Mouse (Mus musculus) midbrain, embryonic 12.5 days (tissue): ENCODE results near the gene Slc17a1. TPM values are rescaled to one million over a fixed set of nuclear protein-coding genes. Genes with fewer than 3 reads are reported as not detected.

Experiments used
- ATAC-seq: fragments of 200-750 bp; cut with Nextera tagmentation; 2 replicates; pipeline ENCODE4 v1.8.0; 2017; ENCODE audit warnings: low read depth, moderate TSS enrichment, moderate library complexity; ENCODE audit not compliant: low FRiP score
- H3K27ac ChIP-seq: fragments of 300-500 bp; sonication (generic); replicated peaks from 2 replicates; pipeline ENCODE4 v1.5.1; 2016; ENCODE audit warnings: mild to moderate bottlenecking
- H3K27me3 ChIP-seq: fragments of 300-500 bp; sonication (generic); 2 replicates; pipeline ENCODE4 v1.6.1; 2016; ENCODE audit warnings: mild to moderate bottlenecking
- H3K36me3 ChIP-seq: fragments of 300-500 bp; sonication (generic); 2 replicates; pipeline ENCODE4 v1.6.1; 2016
- H3K4me1 ChIP-seq: fragments of 300-500 bp; sonication (generic); 2 replicates; pipeline ENCODE4 v1.6.1; 2016
- H3K4me2 ChIP-seq: fragments of 300-500 bp; sonication (generic); replicated peaks from 2 replicates; pipeline ENCODE4 v1.6.1; 2016; ENCODE audit warnings: mild to moderate bottlenecking, moderate library complexity
- H3K4me3 ChIP-seq: fragments of 300-500 bp; sonication (generic); 2 replicates; pipeline ENCODE4 v1.5.1; 2016; ENCODE audit warnings: mild to moderate bottlenecking
- H3K9ac ChIP-seq: fragments of 300-500 bp; sonication (generic); replicated peaks from 2 replicates; pipeline ENCODE4 v1.6.1; 2016; ENCODE audit warnings: mild to moderate bottlenecking, moderate library complexity
- H3K9me3 ChIP-seq: fragments of 300-500 bp; sonication (generic); 2 replicates; pipeline ENCODE4 v1.6.1; 2016; ENCODE audit warnings: mild to moderate bottlenecking
- WGBS: fragments of 180-500 bp; shearing (Covaris S2); methylation state at CpG from one replicate; pipeline ENCODE4 v1.1.7; 2016; 5-methylcytosine and 5-hydroxymethylcytosine counted together
- polyA plus RNA-seq: library from polyadenylated mRNA; unstranded; fragments of >200 nt; fragmentation: Nextera tagmentation; extraction: Ambion mirVana; gene quantifications from 2 replicates; pipeline ENCODE4 v1.2.1, GENCODE M21; 2016

Slc17a1 gene
- polyA plus RNA-seq, 1 experiment from 2014 or later, result not detected

GRCm38 (mm10) chr13:23866086-23866710, 1.4 kb upstream of the Slc17a1 start:
- no peaks in the 10 kb centered on the region for H3K4me1 ChIP-seq
- no peak overlapping the region for H3K9ac ChIP-seq
- no peak for ATAC-seq
- no peak overlapping the region for H3K4me3 ChIP-seq
- H3K27me3 ChIP-seq, result no peaks in the 10 kb centered on the region
- H3K27ac ChIP-seq, result no peak overlapping the region
- WGBS, result 83% methylated on average over 9 of the region's 9 CpGs
- H3K36me3 ChIP-seq, result no peaks in the 10 kb centered on the region
- no peak overlapping the region for H3K4me2 ChIP-seq
- no peaks in the 10 kb centered on the region for H3K9me3 ChIP-seq

GRCm38 (mm10) chr13:23867000-23867399, 550 bp upstream of the Slc17a1 start:
- Histone ChIP-seq H3K27ac (no peak overlapping the region), H3K9me3 (no peaks in the 10 kb centered on the region), H3K9ac (no peak overlapping the region), H3K4me3 (no peak overlapping the region), H3K4me2 (no peak overlapping the region), H3K36me3 (no peaks in the 10 kb centered on the region), H3K27me3 (no peaks in the 10 kb centered on the region), H3K4me1 (no peaks in the 10 kb centered on the region)
- no peak for ATAC-seq
- 92% methylated on average over 6 of the region's 6 CpGs for WGBS

- no peak for ATAC-seq
- H3K27ac ChIP-seq, result no peak overlapping the region
- 87% methylated on average over 8 of the region's 8 CpGs for WGBS
Measured at GRCm38 (mm10) chr13:23868790-23869533, 1.4 kb downstream of the Slc17a1 start.

GRCm38 (mm10) chr13:23869996-23870395, 2.4 kb downstream of the Slc17a1 start:
- 84% methylated on average over 3 of the region's 3 CpGs for WGBS
- no peaks in the 10 kb centered on the region for H3K4me1 ChIP-seq
- no peak overlapping the region for H3K9ac ChIP-seq
- no peak for ATAC-seq
- no peak overlapping the region for H3K27ac ChIP-seq
- H3K27me3 ChIP-seq, result no peaks in the 10 kb centered on the region
- H3K36me3 ChIP-seq, result no peaks in the 10 kb centered on the region
- H3K9me3 ChIP-seq, result no peaks in the 10 kb centered on the region
- H3K4me2 ChIP-seq, result no peak overlapping the region
- no peak overlapping the region for H3K4me3 ChIP-seq

More at GRCm38 (mm10) chr13:23868790-23869533, 1.4 kb downstream of the Slc17a1 start:
- H3K9ac ChIP-seq, result no peak overlapping the region
- no peaks in the 10 kb centered on the region for H3K4me1 ChIP-seq
- no peak overlapping the region for H3K4me3 ChIP-seq
- H3K4me2 ChIP-seq, result no peak overlapping the region
- no peaks in the 10 kb centered on the region for H3K9me3 ChIP-seq
- no peaks in the 10 kb centered on the region for H3K36me3 ChIP-seq
- no peaks in the 10 kb centered on the region for H3K27me3 ChIP-seq

GRCm38 (mm10) chr13:23873141-23873540, 5.6 kb downstream of the Slc17a1 start:
- no peak for ATAC-seq
- Histone ChIP-seq H3K36me3 (no peaks in the 10 kb centered on the region), H3K9me3 (no peaks in the 10 kb centered on the region), H3K4me1 (no peaks in the 10 kb centered on the region), H3K4me3 (no peak overlapping the region), H3K27me3 (no peaks in the 10 kb centered on the region), H3K27ac (no peak overlapping the region), H3K9ac (no peak overlapping the region), H3K4me2 (no peak overlapping the region)
- WGBS, result 88% methylated on average over 5 of the region's 5 CpGs

- Histone ChIP-seq H3K4me2 (no peak overlapping the region), H3K4me3 (no peak overlapping the region), H3K36me3 (no peaks in the 10 kb centered on the region), H3K9ac (no peak overlapping the region), H3K27me3 (no peaks in the 10 kb centered on the region), H3K27ac (no peak overlapping the region), H3K9me3 (no peaks in the 10 kb centered on the region), H3K4me1 (no peaks in the 10 kb centered on the region)
- 78% methylated on average over 3 of the region's 3 CpGs for WGBS
- ATAC-seq, result no peak
Measured at GRCm38 (mm10) chr13:23879106-23879505, 11.6 kb downstream of the Slc17a1 start.

- no peaks in the 10 kb centered on the region for H3K9me3 ChIP-seq
- H3K4me2 ChIP-seq, result no peak overlapping the region
- H3K27me3 ChIP-seq, result no peaks in the 10 kb centered on the region
- H3K9ac ChIP-seq, result no peak overlapping the region
- no peak overlapping the region for H3K27ac ChIP-seq
- H3K4me3 ChIP-seq, result no peak overlapping the region
- no peaks in the 10 kb centered on the region for H3K4me1 ChIP-seq
- ATAC-seq, result no peak
- 83% methylated on average over 5 of the region's 5 CpGs for WGBS
- H3K36me3 ChIP-seq, result no peaks in the 10 kb centered on the region
Measured at GRCm38 (mm10) chr13:23879636-23880035, 12.1 kb downstream of the Slc17a1 start.

- H3K4me1 ChIP-seq, result no peaks in the 10 kb centered on the region; the same call in 1 of the 2 replicates
- no peak for ATAC-seq
Measured at GRCm38 (mm10) chr13:23885540-23885939, 18.0 kb downstream of the Slc17a1 start.

GRCm38 (mm10) chr13:23887026-23887725, 19.6 kb downstream of the Slc17a1 start:
- no peak for ATAC-seq
- Histone ChIP-seq H3K4me3 (no peak overlapping the region), H3K27me3 (peaks cover 3% of the 10 kb centered on the region; the same call in 1 of the 2 replicates), H3K36me3 (no peaks in the 10 kb centered on the region), H3K27ac (no peak overlapping the region), H3K9me3 (no peaks in the 10 kb centered on the region), H3K4me2 (no peak overlapping the region), H3K9ac (no peak overlapping the region), H3K4me1 (no peaks in the 10 kb centered on the region; the same call in 1 of the 2 replicates)
- 84% methylated on average over 3 of the region's 3 CpGs for WGBS

More at GRCm38 (mm10) chr13:23885540-23885939, 18.0 kb downstream of the Slc17a1 start:
- Histone ChIP-seq H3K9me3 (no peaks in the 10 kb centered on the region), H3K4me2 (no peak overlapping the region), H3K27me3 (peaks cover 3% of the 10 kb centered on the region; the same call in 1 of the 2 replicates), H3K27ac (no peak overlapping the region), H3K9ac (no peak overlapping the region), H3K36me3 (no peaks in the 10 kb centered on the region), H3K4me3 (no peak overlapping the region)
- WGBS, result 22% methylated on average over 2 of the region's 2 CpGs

GRCm38 (mm10) chr13:23889011-23889605, 21.6 kb downstream of the Slc17a1 start:
- ATAC-seq, result no peak
- Histone ChIP-seq H3K4me2 (no peak overlapping the region), H3K36me3 (no peaks in the 10 kb centered on the region), H3K9ac (no peak overlapping the region), H3K27me3 (peaks cover 3% of the 10 kb centered on the region; the same call in 1 of the 2 replicates), H3K27ac (no peak overlapping the region), H3K4me1 (peaks cover 10% of the 10 kb centered on the region), H3K9me3 (no peaks in the 10 kb centered on the region), H3K4me3 (no peak overlapping the region)
- 82% methylated on average over 6 of the region's 6 CpGs for WGBS

GRCm38 (mm10) chr13:23892592-23893268, 25.2 kb downstream of the Slc17a1 start:
- ATAC-seq, result peak; percentile 52; the same call in 1 of the 2 replicates
- H3K4me1 ChIP-seq, result peaks cover 10% of the 10 kb centered on the region
- H3K36me3 ChIP-seq, result no peaks in the 10 kb centered on the region
- peaks cover 3% of the 10 kb centered on the region for H3K27me3 ChIP-seq
- H3K4me3 ChIP-seq, result no peak overlapping the region
- no peak overlapping the region for H3K27ac ChIP-seq
- H3K9ac ChIP-seq, result no peak overlapping the region
- no peaks in the 10 kb centered on the region for H3K9me3 ChIP-seq
- peak overlapping the region; percentile 33 for H3K4me2 ChIP-seq
- WGBS, result 8% methylated on average over 9 of the region's 9 CpGs
